Mouse (Mus musculus) gastrocnemius, postnatal 36 days (tissue): ENCODE measurements around the gene Tmem50a. TPM values are rescaled to one million over a fixed set of nuclear protein-coding genes. Genes with fewer than 3 reads are reported as not detected.

Source experiments
- DNase-seq, 2 experiments: peaks; one replicate each; pipeline ENCODE4 v3.0.0; 2022
- intact Hi-C: fragments of 180-260 bp; cut with DNase I; formaldehyde crosslinking; loops from one replicate; pipeline ENCODE4 v1.15.1; 2025
- long read RNA-seq, 2 experiments: library from polyadenylated mRNA; stranded (forward); transcript quantifications; one replicate each; pipeline ENCODE4 v2.0.0; 2021
- total RNA-seq, 2 experiments: library from RNA; stranded (reverse); gene quantifications; 2 replicates each; pipeline ENCODE4 v1.2.3; 2021

Gene Tmem50a
- total RNA-seq: 10 to 100 TPM; 28.0 to 28.9 TPM
- long read RNA-seq, experiment 1, transcript Tmem50a-201 (7 exons, 1,204 nt): major isoform, 33 of 43 reads
- long read RNA-seq, experiment 1, partial matches to known transcripts: 1 of 43 reads
- long read RNA-seq, experiment 1, other reads (novel, unspliced or antisense): 9 of 43 reads
- long read RNA-seq, experiment 2, transcript Tmem50a-201 (7 exons, 1,204 nt): major isoform, 39 of 52 reads
- long read RNA-seq, experiment 2, partial matches to known transcripts: 1 of 52 reads
- long read RNA-seq, experiment 2, other reads (novel, unspliced or antisense): 8 of 52 reads

- intact Hi-C loops: no loop called here
Observed at GRCm38 (mm10) chr4:134914864-134915209, at the start of gene Tmem50a. Gene Tmem50a, minus strand, starts transcription at chr4:134915024.

GRCm38 (mm10) chr4:134963021-134963776 is 48.4 kb upstream of the Tmem50a start:
- intact Hi-C loops: no loop called here

More at GRCm38 (mm10) chr4:134914864-134915209, at the start of gene Tmem50a:
- DNase-seq: peak; percentile 90 to 92

GRCm38 (mm10) chr4:134956328-134956727 is 41.5 kb upstream of the Tmem50a start:
- intact Hi-C loops: no loop called here
- peak in 1 of 2 experiments; percentile 58 for DNase-seq

More at GRCm38 (mm10) chr4:134963021-134963776, 48.4 kb upstream of the Tmem50a start:
- DNase-seq: no peak

GRCm38 (mm10) chr4:134955845-134956244 is 41.0 kb upstream of the Tmem50a start:
- DNase-seq: no peak
- intact Hi-C loops: no loop called here

- DNase-seq: no peak
- intact Hi-C loops: no loop called here
Observed at GRCm38 (mm10) chr4:134955196-134955595, 40.4 kb upstream of the Tmem50a start.

- DNase-seq: no peak
- intact Hi-C loops: no loop called here
Observed at GRCm38 (mm10) chr4:134954461-134954860, 39.6 kb upstream of the Tmem50a start.

GRCm38 (mm10) chr4:134950518-134951091 is 35.8 kb upstream of the Tmem50a start:
- no peak for DNase-seq
- intact Hi-C loops: no loop called here

- peak; percentile 48 to 54 for DNase-seq
- intact Hi-C loops: loop anchor here (1.0 to 10.0 kb wide), 3 partner anchors 121 to 379 kb away; no protein-coding TSS in a partner anchor
Observed at GRCm38 (mm10) chr4:134946024-134946744, 31.4 kb upstream of the Tmem50a start.

GRCm38 (mm10) chr4:134943758-134944538 is 29.1 kb upstream of the Tmem50a start:
- no peak for DNase-seq
- intact Hi-C loops: loop anchor here (10.0 kb wide), 1 partner anchor 381 kb away; no protein-coding TSS in a partner anchor

GRCm38 (mm10) chr4:134939900-134940299 is 25.1 kb upstream of the Tmem50a start:
- intact Hi-C loops: loop anchor here (10.0 kb wide), 1 partner anchor 385 kb away; no protein-coding TSS in a partner anchor
- no peak for DNase-seq

- intact Hi-C loops: no loop called here
- DNase-seq: no peak
Observed at GRCm38 (mm10) chr4:134937240-134938176, 22.7 kb upstream of the Tmem50a start.

GRCm38 (mm10) chr4:134930684-134931481 is 16.1 kb upstream of the Tmem50a start, which contains the start of gene Syf2:
Gene Syf2, plus strand, starts transcription at chr4:134930898.
- peak; percentile 94 to 96 for DNase-seq
- intact Hi-C loops: no loop called here

GRCm38 (mm10) chr4:134930190-134930589 is 15.4 kb upstream of the Tmem50a start:
- no peak for DNase-seq
- intact Hi-C loops: no loop called here

GRCm38 (mm10) chr4:134929536-134929935 is 14.7 kb upstream of the Tmem50a start:
- DNase-seq: no peak
- intact Hi-C loops: no loop called here

- intact Hi-C loops: no loop called here
Observed at GRCm38 (mm10) chr4:134928464-134928836, 13.6 kb upstream of the Tmem50a start.

GRCm38 (mm10) chr4:134927815-134928463 is 13.1 kb upstream of the Tmem50a start:
- no peak for DNase-seq
- intact Hi-C loops: no loop called here

More at GRCm38 (mm10) chr4:134928464-134928836, 13.6 kb upstream of the Tmem50a start:
- no peak for DNase-seq

- peak; percentile 53 to 62 for DNase-seq
- intact Hi-C loops: no loop called here
Observed at GRCm38 (mm10) chr4:134925206-134925605, 10.4 kb upstream of the Tmem50a start.
